Mouse (Mus musculus): ENCODE measurements around the gene Elmo2. TPM values are rescaled to one million over a fixed set of nuclear protein-coding genes. Genes with fewer than 3 reads are reported as not detected.

The Elmo2 gene
- polyA plus RNA-seq, 1 experiment from 2014 or later, result 94.2 TPM

- 34% methylated on average over 8 of the region's 8 CpGs for WGBS
- H3K9me3 ChIP-seq (replicated peaks), result no peaks in the 10 kb centered on the region
Observed at GRCm38 (mm10) chr2:165240371-165240770, 85.9 kb downstream of the Elmo2 start.

GRCm38 (mm10) chr2:165239533-165240144 lies 86.6 kb downstream of the Elmo2 start:
- 12% methylated on average over 15 of the region's 15 CpGs for WGBS
- no peak overlapping the region for H3K4me3 ChIP-seq
- peak; percentile 68 for DNase-seq (ENCODE audit: low spot score)
- H3K27ac ChIP-seq, result no peak overlapping the region
- no peaks in the 10 kb centered on the region for H3K36me3 ChIP-seq
- H3K27me3 ChIP-seq (ENCODE audit: low read depth, poor library complexity, severe bottlenecking), result peaks cover 100% of the 10 kb centered on the region
- peaks cover 42% of the 10 kb centered on the region for H3K4me1 ChIP-seq
- no peaks in the 10 kb centered on the region for H3K9me3 ChIP-seq (replicated peaks)

More at GRCm38 (mm10) chr2:165240371-165240770, 85.9 kb downstream of the Elmo2 start:
- no peak for DNase-seq (ENCODE audit: low spot score)
- Histone ChIP-seq H3K27me3 (ENCODE audit: low read depth, poor library complexity, severe bottlenecking) (peaks cover 100% of the 10 kb centered on the region), H3K4me3 (no peak overlapping the region), H3K4me1 (peaks cover 35% of the 10 kb centered on the region), H3K36me3 (no peaks in the 10 kb centered on the region), H3K27ac (no peak overlapping the region)

- Histone ChIP-seq H3K4me3 (no peak overlapping the region), H3K4me1 (peaks cover 52% of the 10 kb centered on the region), H3K27me3 (ENCODE audit: low read depth, poor library complexity, severe bottlenecking) (peaks cover 100% of the 10 kb centered on the region), H3K27ac (no peak overlapping the region), H3K36me3 (no peaks in the 10 kb centered on the region), H3K9me3 (replicated peaks) (no peaks in the 10 kb centered on the region)
- no peak for DNase-seq (ENCODE audit: low spot score)
- 6% methylated on average over 12 of the region's 12 CpGs for WGBS
Observed at GRCm38 (mm10) chr2:165238416-165239145, 87.7 kb downstream of the Elmo2 start.

Other genes with a start within 250 kb of the Elmo2 start
- gene 1700025C18Rik, start 235.7 kb downstream of the Elmo2 start, polyA plus RNA-seq (2016; fragmentation: Nextera tagmentation; extraction: Ambion mirVana), result not detected in 2 replicates
- 0.46 and 0.94 TPM in 2 replicates for gene Cdh22, start 91.6 kb downstream of the Elmo2 start, polyA plus RNA-seq (2016; fragmentation: Nextera tagmentation; extraction: Ambion mirVana)
- 61.3 and 65.5 TPM in 2 replicates for gene Slc35c2, start 38.6 kb downstream of the Elmo2 start, polyA plus RNA-seq (2016; fragmentation: Nextera tagmentation; extraction: Ambion mirVana)
- gene Zfp663, start 42.2 kb upstream of the Elmo2 start, polyA plus RNA-seq (2016; fragmentation: Nextera tagmentation; extraction: Ambion mirVana), result 0.64 and 1.3 TPM in 2 replicates
- 18.8 and 20.2 TPM in 2 replicates for gene Zfp334, start 61.8 kb upstream of the Elmo2 start, polyA plus RNA-seq (2016; fragmentation: Nextera tagmentation; extraction: Ambion mirVana)
- 0.10 TPM in 2 replicates for gene Ocstamp, start 73.9 kb upstream of the Elmo2 start, polyA plus RNA-seq (2016; fragmentation: Nextera tagmentation; extraction: Ambion mirVana)
- 0.24 TPM in 1 of 2 replicates, not detected in the other for gene Slc13a3, start 146.8 kb upstream of the Elmo2 start, polyA plus RNA-seq (2016; fragmentation: Nextera tagmentation; extraction: Ambion mirVana)
- 55.9 and 56.1 TPM in 2 replicates for gene Trp53rka, start 166.8 kb upstream of the Elmo2 start, polyA plus RNA-seq (2016; fragmentation: Nextera tagmentation; extraction: Ambion mirVana)
- gene Slc2a10, start 177.3 kb upstream of the Elmo2 start, polyA plus RNA-seq (2016; fragmentation: Nextera tagmentation; extraction: Ambion mirVana), result 3.0 and 4.6 TPM in 2 replicates